Mouse (Mus musculus): ENCODE results near the gene Hsd11b1.
"Not testable (repeated sequence)": the region's sequence is repeated elsewhere in the genome, so short reads cannot be mapped to it uniquely, and the experiment has no call there.

Hsd11b1 gene

GRCm38 (mm10) chr1:193278414-193279045 is 14.7 kb upstream of the Hsd11b1 start:
- no peak for DNase-seq

GRCm38 (mm10) chr1:193274407-193275071 is 10.7 kb upstream of the Hsd11b1 start:
- DNase-seq: no peak

DNA sequence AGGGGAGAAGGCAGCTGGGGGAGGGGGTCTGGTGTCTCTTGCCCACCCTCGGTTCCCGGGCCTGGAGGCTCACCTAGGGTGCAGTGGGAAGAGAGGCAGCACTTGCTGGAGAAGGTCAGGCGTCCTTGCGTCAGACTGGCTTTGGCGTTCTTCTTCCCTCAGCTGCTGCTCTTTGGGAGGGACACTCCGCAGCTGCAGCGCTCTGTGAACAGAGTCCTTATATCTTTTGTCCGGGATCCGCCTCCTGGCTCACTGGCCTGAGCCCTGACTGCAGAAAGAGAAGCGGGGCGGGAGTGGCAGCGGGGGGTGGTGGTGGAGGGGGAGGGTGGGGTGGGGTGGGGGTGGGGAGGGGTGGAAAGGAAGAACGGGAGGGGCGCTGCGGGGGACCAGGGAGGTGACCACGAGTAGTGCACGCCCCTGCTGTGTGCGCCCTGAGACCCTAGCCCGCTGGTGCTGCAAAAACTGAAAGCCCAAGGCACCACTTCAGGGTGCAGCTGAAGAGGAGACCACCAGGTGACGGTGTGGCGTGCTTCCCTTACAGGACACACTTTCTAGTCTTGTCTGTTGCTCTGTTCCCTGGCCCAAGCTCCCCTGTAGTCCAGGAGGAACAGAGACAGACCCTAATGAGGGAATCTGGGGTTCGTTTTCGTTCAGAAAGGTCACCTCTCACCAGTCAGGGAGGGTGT is 9.2 kb upstream of the Hsd11b1 start, which contains the start of gene G0s2:
G0s2 (minus strand) TSS at position 302 of the 686 bp plus-strand sequence.
- peak; percentile 31 for DNase-seq

- DNase-seq: peak; percentile 38
These were observed 8.5 kb upstream of the Hsd11b1 start for GRCm38 (mm10) chr1:193272137-193272915.

DNA sequence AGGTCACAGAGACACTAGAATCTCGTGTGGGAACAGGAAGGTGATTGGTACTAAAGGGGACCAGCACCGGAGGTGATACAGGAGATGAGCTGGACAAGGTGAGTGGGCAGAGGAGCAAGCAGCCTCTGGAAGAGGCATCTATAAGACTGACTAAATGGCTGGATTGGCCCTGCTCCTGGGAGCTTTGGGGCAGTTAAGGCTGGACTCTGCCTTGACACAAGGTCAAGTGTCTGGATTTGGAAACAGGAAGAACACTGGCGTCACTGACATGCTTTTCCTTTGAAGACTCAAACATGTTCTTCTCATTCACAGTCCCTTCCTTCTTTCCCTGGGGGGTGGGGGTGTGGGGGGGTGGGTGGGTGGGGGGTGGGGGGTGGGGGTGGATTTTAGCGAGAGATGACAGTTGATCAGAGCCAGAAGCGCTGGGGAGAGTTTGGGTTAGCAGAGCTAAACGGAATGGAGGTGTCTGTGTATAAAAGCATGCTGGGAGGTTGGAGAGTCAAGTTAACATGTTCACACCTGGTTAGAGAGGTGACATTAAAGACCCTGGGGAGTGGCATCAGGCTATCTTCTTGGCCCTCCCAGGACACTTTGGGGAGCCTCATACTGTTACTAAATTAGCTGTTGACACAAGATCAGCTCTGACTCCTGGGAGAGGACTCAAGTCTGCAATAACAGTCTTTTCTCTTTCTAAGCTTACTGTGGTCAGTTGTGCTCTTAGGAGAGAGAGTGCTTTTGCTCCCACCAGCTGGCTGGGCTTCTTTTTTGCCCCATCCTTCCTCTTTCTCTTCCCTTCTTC is 7.3 kb upstream of the Hsd11b1 start:
- no peak for DNase-seq

- DNase-seq: no peak
These were observed 1.9 kb upstream of the Hsd11b1 start for GRCm38 (mm10) chr1:193265734-193266133.

- no peak for DNase-seq
These were observed 608 bp downstream of the Hsd11b1 start for GRCm38 (mm10) chr1:193263026-193263907.

- DNase-seq: no peak
These were observed 1.9 kb downstream of the Hsd11b1 start for GRCm38 (mm10) chr1:193261897-193262548.

GRCm38 (mm10) chr1:193259559-193259958 is 4.3 kb downstream of the Hsd11b1 start:
- no peak for DNase-seq

GRCm38 (mm10) chr1:193256621-193257098 is 7.2 kb downstream of the Hsd11b1 start:
- DNase-seq: peak; percentile 35

- DNase-seq: no peak
These were observed 7.6 kb downstream of the Hsd11b1 start for GRCm38 (mm10) chr1:193256289-193256577.

DNA sequence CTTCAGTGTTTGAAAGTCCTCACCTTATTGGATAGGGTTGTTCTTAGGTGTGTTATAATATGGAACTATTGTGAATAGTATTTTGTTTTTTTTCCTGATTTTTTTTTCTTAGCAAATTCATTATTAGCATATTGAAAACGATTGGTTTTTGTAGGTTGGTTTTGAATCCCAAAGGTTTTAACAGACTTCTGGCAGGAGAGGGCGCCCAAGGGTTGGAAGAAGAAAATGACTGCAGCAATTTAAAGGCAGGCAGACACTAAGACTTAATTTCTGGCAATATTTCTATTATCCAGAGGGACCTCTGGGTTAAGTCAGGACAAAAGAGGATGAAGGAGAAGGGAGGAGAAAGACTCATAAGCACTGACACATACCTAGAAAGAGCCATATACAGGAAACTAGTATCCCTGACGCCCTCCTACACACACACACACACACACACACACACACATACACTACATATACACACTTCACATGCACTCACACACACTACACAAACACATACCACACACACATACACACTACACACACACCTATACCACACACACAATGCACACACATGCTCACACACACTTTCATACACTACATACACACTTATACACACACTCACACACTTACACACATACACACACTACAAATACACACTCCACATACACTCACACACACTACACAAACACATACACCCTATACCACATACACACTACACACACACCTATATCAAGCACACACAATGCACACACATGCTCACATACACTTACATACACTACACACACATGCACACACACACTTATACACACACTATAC is 8.2 kb downstream of the Hsd11b1 start:
- DNase-seq: peak; percentile 77

GRCm38 (mm10) chr1:193255032-193255431 is 8.8 kb downstream of the Hsd11b1 start:
- DNase-seq: no peak

GRCm38 (mm10) chr1:193253895-193254294 is 10.0 kb downstream of the Hsd11b1 start:
- not testable (repeated sequence) for DNase-seq

DNA sequence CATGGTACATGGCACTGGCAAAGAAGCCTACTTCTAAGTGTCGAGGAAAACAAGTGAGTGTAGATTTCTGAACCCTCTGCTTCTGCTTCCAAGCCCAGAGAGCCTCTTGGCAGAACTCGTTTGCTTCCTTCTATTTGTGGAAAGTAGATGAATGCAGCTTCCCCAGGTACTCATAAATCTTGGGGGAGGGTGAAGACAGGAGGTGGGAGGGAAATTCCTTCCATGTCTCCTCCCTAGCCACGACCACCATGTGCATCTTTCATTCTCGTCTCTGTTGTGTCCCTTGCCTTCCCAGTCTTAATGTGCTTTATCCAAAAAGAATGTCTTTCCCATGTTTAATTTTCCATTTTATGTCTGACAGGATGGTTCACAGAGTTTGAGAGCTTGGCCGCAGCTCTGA is 11.3 kb downstream of the Hsd11b1 start:
- no peak for DNase-seq

DNA sequence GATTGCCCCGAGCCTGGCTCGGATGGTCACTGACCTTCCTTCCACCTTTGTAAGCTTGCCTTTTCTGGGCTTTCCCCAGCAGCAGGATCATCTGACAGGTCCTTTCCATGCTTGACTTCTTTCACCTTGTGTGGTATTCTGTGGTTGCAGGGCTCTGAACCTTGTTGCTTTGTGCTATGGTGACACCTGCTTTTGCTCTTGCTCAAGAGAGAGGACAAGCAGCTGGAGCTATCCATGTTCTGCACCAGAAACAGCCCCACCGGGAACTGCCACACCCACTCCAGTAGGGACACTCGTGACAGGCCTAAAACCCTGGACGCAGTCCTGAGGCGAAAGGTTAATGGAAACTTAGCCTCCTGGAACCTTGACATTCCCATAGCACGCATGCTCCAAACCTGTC is 12.5 kb downstream of the Hsd11b1 start:
- no peak for DNase-seq

DNA sequence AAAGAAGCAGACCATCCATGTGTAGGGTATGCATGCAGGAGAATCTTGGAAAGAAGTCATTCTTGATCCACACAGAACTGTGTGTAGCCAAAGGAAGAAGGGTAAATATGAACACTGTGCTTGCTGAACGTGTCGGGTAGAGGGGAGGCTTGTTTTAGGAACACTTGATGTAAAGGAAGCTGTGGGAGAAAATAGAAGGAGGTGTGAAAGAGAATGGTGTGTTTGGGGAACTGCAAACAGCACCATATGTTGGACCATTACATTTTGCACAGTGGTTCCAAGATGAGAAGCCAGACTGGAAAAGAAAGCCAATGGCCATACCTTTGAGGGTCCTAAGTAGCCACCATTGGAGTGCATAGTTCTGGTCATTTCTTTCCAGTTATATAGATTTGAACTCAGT is 13.8 kb downstream of the Hsd11b1 start:
- no peak for DNase-seq

DNA sequence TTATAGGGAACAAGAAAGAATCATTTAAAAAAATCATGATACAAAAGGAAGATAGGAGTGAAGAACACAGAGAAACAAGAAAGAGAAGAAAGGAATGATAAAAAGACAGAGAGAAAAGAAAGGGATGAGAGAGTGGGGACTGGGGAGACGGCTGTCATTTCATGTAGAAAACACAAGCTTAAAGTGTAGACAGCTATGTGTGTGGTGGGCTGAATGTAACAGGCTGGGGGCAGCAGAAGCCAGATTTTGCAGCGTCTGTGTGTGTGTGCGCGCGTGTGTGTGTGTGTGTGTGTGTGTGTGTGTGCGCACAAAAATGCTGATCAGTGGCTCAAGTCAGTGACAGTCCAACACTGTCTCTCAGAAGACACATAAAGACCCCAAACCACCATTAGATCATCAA is 19.6 kb downstream of the Hsd11b1 start:
- DNase-seq: no peak

- no peak for DNase-seq
These were observed 20.2 kb downstream of the Hsd11b1 start for GRCm38 (mm10) chr1:193243571-193244193.
